Mouse (Mus musculus): ENCODE measurements around the gene Dbf4.

DNA sequence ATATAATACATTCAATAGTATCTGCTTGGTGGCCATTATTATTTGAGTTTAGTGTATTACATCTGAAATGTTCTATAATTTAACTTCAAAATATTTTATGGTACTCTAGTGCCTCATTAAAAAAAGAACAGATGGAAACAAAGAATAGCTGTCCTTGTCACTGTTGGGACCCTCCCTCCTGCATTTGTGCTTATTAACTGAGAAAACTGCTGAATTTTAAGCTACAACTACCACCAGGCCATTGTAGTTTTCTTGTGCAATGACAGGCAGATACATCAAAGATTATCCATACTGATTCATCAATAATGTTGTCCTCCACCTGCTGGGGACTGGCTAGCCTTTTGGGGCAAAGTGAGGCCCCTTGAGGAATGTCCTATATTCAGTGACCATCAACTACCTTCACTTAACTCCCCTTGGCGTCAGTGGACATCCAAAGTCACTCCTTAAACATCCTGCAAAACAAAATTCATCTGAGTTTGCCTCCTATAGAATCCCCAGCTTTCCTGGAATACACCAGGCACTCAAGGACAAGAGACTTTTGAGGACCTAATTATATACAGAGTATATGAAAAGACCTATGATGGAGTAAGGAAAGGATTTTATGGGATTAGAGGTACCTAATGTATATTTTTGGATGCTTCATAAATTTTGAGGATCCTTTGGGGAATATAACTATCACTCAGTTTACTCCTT is 28.5 kb downstream of the Dbf4 start:
- TF ChIP-seq MXI1 (IDR thresholded peaks at IDR 0.05; ENCODE audit: low read depth, low read length) (no peak), POLR2A (IDR thresholded peaks at IDR 0.05; ENCODE audit: control insufficient read depth in 1 of 2, insufficient read depth in 1 of 2, low read depth in 1 of 2, low read length in 2 of 2, poor library complexity in 1 of 2) (no peak), BHLHE40 (IDR thresholded peaks at IDR 0.05; ENCODE audit: borderline replicate concordance, low read depth, low read length) (no peak), CHD2 (IDR thresholded peaks at IDR 0.05; ENCODE audit: low read length) (no peak), CTCF (IDR thresholded peaks at IDR 0.05 in 2 of 3, conservative IDR thresholded peaks at IDR 0.05 in 1 of 3; ENCODE audit: control insufficient read depth in 1 of 3, insufficient read depth in 1 of 3, low read depth in 2 of 3, low read length in 3 of 3, poor library complexity in 1 of 3, severe bottlenecking in 1 of 3) (no peak)

Data from MEL (cell line).